Mouse (Mus musculus) ES-Bruce4 (cell line): ENCODE measurements at regions not wholly inside any gene's neighbourhood (a gene's known extent, or its start where the extent isn't known, plus 50 kb on each side); places are given as distances from the start of the nearest gene placed in this dataset.

Source experiments
- CTCF ChIP-seq: IDR thresholded peaks from one replicate; pipeline ENCODE4 v1.8.1; 2011; ENCODE audit warnings: low read depth, low read length
- POLR2A ChIP-seq: IDR thresholded peaks from one replicate; pipeline ENCODE4 v1.8.1; 2011; ENCODE audit warnings: low read length; ENCODE audit not compliant: insufficient read depth

- TF ChIP-seq POLR2A (no peak), CTCF (no peak)
Measured at GRCm38 (mm10) chr14:17347286-17347685, 312.8 kb upstream of the Thrb start.
